ENCODE assay signal across 17 mouse cellular contexts in the genomic region with DNA sequence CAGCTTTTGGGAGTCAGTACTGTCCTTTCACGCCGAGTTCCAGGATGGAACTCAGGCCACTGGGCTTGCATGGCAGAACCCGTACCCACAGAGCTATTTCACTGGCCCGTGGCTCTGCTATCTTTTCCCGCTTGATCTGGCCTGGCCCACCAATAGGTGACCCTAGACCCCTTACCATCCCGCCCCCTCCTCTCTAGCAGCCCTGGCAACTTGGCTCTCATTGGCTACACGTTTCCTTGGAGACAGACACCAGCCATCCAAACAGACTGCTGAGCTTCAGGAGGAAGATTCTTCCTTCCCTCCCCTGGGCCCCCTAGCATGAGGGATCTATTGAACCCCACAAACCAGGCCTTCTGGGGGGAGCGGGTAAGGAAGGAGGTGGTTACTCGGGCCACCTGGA. TPM values are rescaled to one million over a fixed set of nuclear protein-coding genes. Genes with fewer than 3 reads are reported as not detected.
DNase-seq lines count a peak whose midpoint lies in the region; ATAC-seq and TF ChIP-seq lines count a peak whose summit lies in the region.
"Had no signal": no experiment of that assay in that cellular context is flagged by ENCODE, and none has a peak within 500 bp of the region (broad histone marks: within the 10 kb centered on the region; RNA-seq: fewer than 3 reads in every experiment).

A gene (plus strand): TSS at position 240 of the 400 bp plus-strand sequence.

- no peak for TF ChIP-seq POLR2A in thymus, adult 2 months (IDR thresholded peaks at IDR 0.05; ENCODE audit: control insufficient read depth, extremely low read depth, insufficient read depth, low read length, poor library complexity)

- no peaks in the 10 kb centered on the region for H3K27me3 ChIP-seq in neural tube, embryonic 15.5 days (replicated peaks)
- no peaks in the 10 kb centered on the region for H3K27me3 ChIP-seq in forebrain, embryonic 10.5 days (ENCODE audit: poor library complexity, severe bottlenecking)
- H3K27me3 ChIP-seq in limb, embryonic 11.5 days (ENCODE audit: control insufficient read depth, insufficient read depth, low read length): no peaks in the 10 kb centered on the region
- no peaks in the 10 kb centered on the region for H3K27me3 ChIP-seq in thymus, adult 2 months (ENCODE audit: control insufficient read depth, insufficient read depth, low read length)
- H3K27me3 ChIP-seq: embryonic facial prominence, embryonic 13.5 days had no signal

- no peaks in the 10 kb centered on the region for H3K9me3 ChIP-seq in neural tube, embryonic 15.5 days (replicated peaks)
- H3K9me3 ChIP-seq in forebrain, embryonic 10.5 days: no peaks in the 10 kb centered on the region
- H3K9me3 ChIP-seq in limb, embryonic 11.5 days (ENCODE audit: control insufficient read depth, low read length): no peaks in the 10 kb centered on the region
- H3K9me3 ChIP-seq: embryonic facial prominence, embryonic 13.5 days had no signal

- H3K4me3 ChIP-seq in neural tube, embryonic 15.5 days (replicated peaks): no peak within 1 kb of the TSS
- no peak within 1 kb of the TSS for H3K4me3 ChIP-seq in forebrain, embryonic 10.5 days
- no peak within 1 kb of the TSS for H3K4me3 ChIP-seq in limb, embryonic 11.5 days (ENCODE audit: low read depth, low read length)
- H3K4me3 ChIP-seq in thymus, adult 2 months (ENCODE audit: control insufficient read depth, insufficient read depth, low read length): no peak within 1 kb of the TSS
- H3K4me3 ChIP-seq: embryonic facial prominence, embryonic 13.5 days had no signal

- H3K27ac ChIP-seq in neural tube, embryonic 15.5 days (replicated peaks): no peak within 1 kb of the TSS
- H3K27ac ChIP-seq in forebrain, embryonic 10.5 days: peak within 1 kb of the TSS; percentile 58
- no peak within 1 kb of the TSS for H3K27ac ChIP-seq in limb, embryonic 11.5 days (replicated peaks; ENCODE audit: low read depth, low read length)
- no peak within 1 kb of the TSS for H3K27ac ChIP-seq in thymus, adult 2 months (ENCODE audit: control insufficient read depth, insufficient read depth, low read length)
- H3K27ac ChIP-seq: embryonic facial prominence, embryonic 13.5 days; liver, embryonic 14.5 days; macrophage had no signal

- ATAC-seq in neural tube, embryonic 15.5 days (ENCODE audit: low FRiP score): no peak
- ATAC-seq in limb, embryonic 11.5 days (ENCODE audit: insufficient number of reproducible peaks, low FRiP score, low TSS enrichment, low read depth): no peak

- DNase-seq in neural tube, embryonic 10.5 days (ENCODE audit: extremely low spot score, low spot score): peak; percentile 19
- DNase-seq in forebrain, embryonic 10.5 days (ENCODE audit: extremely low spot score, low spot score): peak; percentile 51
- DNase-seq in limb, embryonic 11.5 days (ENCODE audit: low spot score): no peak
- DNase-seq in retina, embryonic 14.5 days (ENCODE audit: low spot score): peak; percentile 64
- DNase-seq in thymus, adult 2 months: no peak
- DNase-seq in urinary bladder, postnatal 10 days (ENCODE audit: low spot score): no peak
- no peak for DNase-seq in MN1 (ENCODE audit: low spot score)
- DNase-seq: cerebellum, adult 18-20 months; kidney, postnatal 4 days had no signal

- WGBS in neural tube, embryonic 15.5 days: 49% methylated on average over 9 of the region's 9 CpGs
- 45% methylated on average over 9 of the region's 9 CpGs for WGBS in forebrain, embryonic 10.5 days
- WGBS in limb, embryonic 11.5 days: 54% methylated on average over 9 of the region's 9 CpGs
- WGBS in thymus, adult 2 months: 92% methylated on average over 9 of the region's 9 CpGs

- no peaks in the 10 kb centered on the region for H3K36me3 ChIP-seq in neural tube, embryonic 15.5 days
- H3K36me3 ChIP-seq in forebrain, embryonic 10.5 days (replicated peaks): 0 out of 2 replicates have a peak, but pooled peaks cover 2% of the 10 kb centered on the region
- H3K36me3 ChIP-seq in limb, embryonic 11.5 days (ENCODE audit: control insufficient read depth, insufficient read depth, low read length): no peaks in the 10 kb centered on the region
- no peaks in the 10 kb centered on the region for H3K36me3 ChIP-seq in thymus, adult 2 months (ENCODE audit: control insufficient read depth, insufficient read depth, low read length)

- no peak within 1 kb of the TSS for H3K4me2 ChIP-seq in neural tube, embryonic 15.5 days
- no peak within 1 kb of the TSS for H3K4me2 ChIP-seq in limb, embryonic 11.5 days (ENCODE audit: low read depth, severe bottlenecking)
- H3K4me2 ChIP-seq: embryonic facial prominence, embryonic 13.5 days had no signal

- H3K4me1 ChIP-seq in neural tube, embryonic 15.5 days: 0 out of 2 replicates have a peak, but pooled peaks cover 7% of the 10 kb centered on the region
- peaks cover 36% of the 10 kb centered on the region for H3K4me1 ChIP-seq in forebrain, embryonic 10.5 days
- 0 out of 2 replicates have a peak, but pooled peaks cover 9% of the 10 kb centered on the region for H3K4me1 ChIP-seq in limb, embryonic 11.5 days (ENCODE audit: control insufficient read depth, insufficient read depth, low read length)
- no peaks in the 10 kb centered on the region for H3K4me1 ChIP-seq in thymus, adult 2 months (replicated peaks; ENCODE audit: control insufficient read depth, insufficient read depth, low read length)

- TF ChIP-seq CTCF in thymus, adult 2 months (IDR thresholded peaks at IDR 0.05; ENCODE audit: borderline replicate concordance, control insufficient read depth, extremely low read depth, insufficient read depth, low read length, poor library complexity): no peak

- H3K9ac ChIP-seq in neural tube, embryonic 15.5 days (replicated peaks): no peak within 1 kb of the TSS
- 0 out of 2 replicates have a peak within 1 kb of the TSS, but pooled peaks have one; percentile 12 for H3K9ac ChIP-seq in limb, embryonic 11.5 days (ENCODE audit: low read length)
- H3K9ac ChIP-seq: embryonic facial prominence, embryonic 13.5 days; liver, embryonic 14.5 days had no signal

RNA-seq across cellular contexts. Expression of the gene that starts here (rescaled TPM):
- polyA plus RNA-seq in neural tube, embryonic 15.5 days (2015; fragmentation: Nextera tagmentation; extraction: Ambion mirVana): 0.28 TPM in 1 of 2 replicates, not detected in the other
- polyA plus RNA-seq in forebrain, embryonic 10.5 days (2016; fragmentation: Nextera tagmentation; extraction: Ambion mirVana): 0.22 and 0.32 TPM in 2 replicates
- polyA plus RNA-seq in limb, embryonic 11.5 days (2014; fragmentation: Nextera tagmentation; extraction: Ambion mirVana): 0.31 TPM in 1 of 2 replicates, not detected in the other
- polyA plus RNA-seq in thymus, adult 2 months (2012; rRNA removed): not detected in 2 replicates
- polyA plus RNA-seq: embryonic facial prominence, embryonic 13.5 days; heart, embryonic 14.5 days; intestine, embryonic 14.5 days; liver, embryonic 14.5 days; macrophage; stomach, embryonic 14.5 days; urinary bladder, adult 2 months had no signal

Comparison
In these comparisons a context has a peak if more than half of its experiments do, and no peak if none do; other contexts are left out.
1. Peak in DNase-seq and H3K27ac ChIP-seq in forebrain, embryonic 10.5 days; RNA of the gene not detected or under 1 TPM.
2. DNase-seq: peak in neural tube, embryonic 10.5 days (single experiment) and retina, embryonic 14.5 days (single experiment); none in limb, embryonic 11.5 days (single experiment), thymus, adult 2 months (single experiment), urinary bladder, postnatal 10 days (single experiment) and MN1 (single experiment).